Mouse (Mus musculus) bone marrow, adult 2 months (tissue): ENCODE measurements around the gene Pdxk.

Experiments
- CTCF ChIP-seq: fragments of 200-500 bp; IDR thresholded peaks from 2 replicates; pipeline ENCODE4 v1.5.1; 2011; ENCODE audit warnings: low read length, control low read depth; ENCODE audit not compliant: control insufficient read depth, insufficient read depth
- POLR2A ChIP-seq: fragments of 200-500 bp; IDR thresholded peaks from 2 replicates; pipeline ENCODE4 v1.6.1; 2011; ENCODE audit warnings: low read depth, mild to moderate bottlenecking, control low read depth, low read length, borderline replicate concordance; ENCODE audit not compliant: control insufficient read depth

GRCm38 (mm10) chr10:78473434-78473833, 8.7 kb upstream of the Pdxk start:
- TF ChIP-seq POLR2A (no peak), CTCF (no peak)
